Mouse (Mus musculus) lung, postnatal 0 days (tissue): ENCODE measurements around the gene Rnf113a1.
"Not testable (repeated sequence)": the region's sequence is repeated elsewhere in the genome, so short reads cannot be mapped to it uniquely, and the experiment has no call there.

Source experiments
- CTCF ChIP-seq: IDR thresholded peaks from 2 replicates; pipeline ENCODE4 v1.5.1; 2016; ENCODE audit warnings: antibody characterized with exemption, mild to moderate bottlenecking
- EP300 ChIP-seq: IDR thresholded peaks from 2 replicates; pipeline ENCODE4 v1.6.1; 2016; ENCODE audit warnings: antibody characterized with exemption, mild to moderate bottlenecking, control low read depth

DNA sequence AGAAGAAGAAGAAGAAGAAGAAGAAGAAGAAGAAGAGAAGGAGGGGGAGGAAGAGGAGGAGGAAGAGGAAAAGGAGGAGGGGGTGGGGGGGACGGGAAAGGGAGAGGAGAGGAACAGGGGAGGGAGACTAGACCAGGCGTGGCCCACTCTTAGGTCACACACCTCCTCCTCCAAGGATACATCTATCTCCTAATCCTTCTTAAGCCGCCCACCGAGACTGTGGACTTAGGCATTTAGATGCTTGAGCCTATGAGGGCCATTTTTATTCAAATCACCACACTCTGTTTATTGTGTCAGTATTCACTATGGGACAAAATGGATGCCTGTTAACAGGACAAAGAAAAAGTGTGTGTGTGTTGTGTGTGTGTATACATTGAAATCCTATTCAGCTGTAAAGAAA lies 46.5 kb upstream of the Rnf113a1 start:
- not testable (repeated sequence) for TF ChIP-seq CTCF, EP300
